8 mouse cellular contexts compared by ENCODE assay signal in genomic region chr2:3118203-3118941, GRCm38 (mm10). TPM values are rescaled to one million over a fixed set of nuclear protein-coding genes. Genes with fewer than 3 reads are reported as not detected.
DNase-seq lines count a peak whose midpoint lies in the region; ATAC-seq and TF ChIP-seq lines count a peak whose summit lies in the region.

No protein-coding gene starts in this region.

- WGBS in heart, embryonic 12.5 days: 1% methylated on average over 80 of the region's 93 CpGs
- under 1% methylated on average over 75 of the region's 93 CpGs for WGBS in kidney, postnatal 0 days
- under 1% methylated on average over 64 of the region's 93 CpGs for WGBS in stomach, embryonic 16.5 days

- H3K27ac ChIP-seq in bone marrow macrophage, adult 2 months (ENCODE audit: insufficient read depth, low read depth, low read length): no peak overlapping the region
- H3K27ac ChIP-seq in embryonic fibroblast, embryonic 13.5 days (ENCODE audit: insufficient read depth, low read length): peak overlapping the region; percentile 47; the same call in 1 of the 2 replicates
- peak overlapping the region; percentile 86 for H3K27ac ChIP-seq in heart, embryonic 12.5 days (ENCODE audit: poor library complexity, severe bottlenecking)
- H3K27ac ChIP-seq in kidney, postnatal 0 days: peak overlapping the region; percentile 93
- peak overlapping the region; percentile 81 for H3K27ac ChIP-seq in stomach, embryonic 16.5 days (ENCODE audit: low read length)

- H3K9me3 ChIP-seq in heart, embryonic 12.5 days (replicated peaks): no peaks in the 10 kb centered on the region
- no peaks in the 10 kb centered on the region for H3K9me3 ChIP-seq in kidney, postnatal 0 days (replicated peaks; ENCODE audit: low read length)
- no peaks in the 10 kb centered on the region for H3K9me3 ChIP-seq in stomach, embryonic 16.5 days (replicated peaks; ENCODE audit: control insufficient read depth, low read length)

- peak; percentile 85 for DNase-seq in 3134 (ENCODE audit: extremely low read depth, insufficient read length, low spot score)
- DNase-seq in kidney, postnatal 0 days (ENCODE audit: low spot score): peak; percentile 91
- DNase-seq in liver: peak; percentile 77

- H3K4me2 ChIP-seq in heart, embryonic 12.5 days: peak overlapping the region; percentile 67
- peak overlapping the region; percentile 74 for H3K4me2 ChIP-seq in kidney, postnatal 0 days (ENCODE audit: low read length)
- H3K4me2 ChIP-seq in myocyte (ENCODE audit: low read depth): peak overlapping the region; percentile 66
- H3K4me2 ChIP-seq in stomach, embryonic 16.5 days (ENCODE audit: low read depth, low read length): peak overlapping the region; percentile 73

- peak; percentile 86 for ATAC-seq in heart, embryonic 12.5 days (ENCODE audit: insufficient number of reproducible peaks, low FRiP score)
- ATAC-seq in kidney, postnatal 0 days (replicated peaks; ENCODE audit: low FRiP score, low read depth): peak; percentile 92
- peak; percentile 96 for ATAC-seq in stomach, embryonic 16.5 days (ENCODE audit: insufficient read depth, low FRiP score)

- no peaks in the 10 kb centered on the region for H3K27me3 ChIP-seq in heart, embryonic 12.5 days (replicated peaks)
- no peaks in the 10 kb centered on the region for H3K27me3 ChIP-seq in kidney, postnatal 0 days (ENCODE audit: insufficient read depth, low read length)
- H3K27me3 ChIP-seq in myocyte (ENCODE audit: control insufficient read depth, insufficient read depth, insufficient read length): no peaks in the 10 kb centered on the region
- H3K27me3 ChIP-seq in stomach, embryonic 16.5 days (ENCODE audit: control insufficient read depth, insufficient read depth, low read length): no peaks in the 10 kb centered on the region

- peaks cover 43% of the 10 kb centered on the region for H3K79me2 ChIP-seq in myocyte (ENCODE audit: control insufficient read depth, insufficient read depth)

- peak overlapping the region; percentile 76 for H3ac ChIP-seq in myocyte (ENCODE audit: control insufficient read depth, insufficient read length)

- H3K36me3 ChIP-seq in heart, embryonic 12.5 days: no peaks in the 10 kb centered on the region
- no peaks in the 10 kb centered on the region for H3K36me3 ChIP-seq in kidney, postnatal 0 days (ENCODE audit: insufficient read depth, low read length)
- H3K36me3 ChIP-seq in myocyte (ENCODE audit: control insufficient read depth, insufficient read depth): no peaks in the 10 kb centered on the region
- no peaks in the 10 kb centered on the region for H3K36me3 ChIP-seq in stomach, embryonic 16.5 days (ENCODE audit: control insufficient read depth, insufficient read depth, low read length)

- TF ChIP-seq CTCF in bone marrow macrophage, adult 2 months (IDR thresholded peaks at IDR 0.05; ENCODE audit: low read depth, low read length): peak; percentile 46
- peak; percentile 49 for TF ChIP-seq CTCF in embryonic fibroblast, embryonic 13.5 days (IDR thresholded peaks at IDR 0.05; ENCODE audit: borderline replicate concordance, insufficient read depth, low read length)
- peak; percentile 83 for TF ChIP-seq CTCF in kidney, postnatal 0 days (IDR thresholded peaks at IDR 0.05; ENCODE audit: low read depth)

- H3K4me1 ChIP-seq in bone marrow macrophage, adult 2 months (ENCODE audit: control insufficient read depth, insufficient read depth, low read length): no peaks in the 10 kb centered on the region
- H3K4me1 ChIP-seq in embryonic fibroblast, embryonic 13.5 days (ENCODE audit: control insufficient read depth, insufficient read depth, low read length): peaks cover 3% of the 10 kb centered on the region
- peaks cover 26% of the 10 kb centered on the region for H3K4me1 ChIP-seq in heart, embryonic 12.5 days (replicated peaks)
- peaks cover 5% of the 10 kb centered on the region for H3K4me1 ChIP-seq in kidney, postnatal 0 days (replicated peaks; ENCODE audit: insufficient read depth, low read length)
- peaks cover 12% of the 10 kb centered on the region for H3K4me1 ChIP-seq in stomach, embryonic 16.5 days (ENCODE audit: control insufficient read depth, insufficient read depth, low read length)

- peak overlapping the region; percentile 62 for H3K4me3 ChIP-seq in bone marrow macrophage, adult 2 months (ENCODE audit: insufficient read depth, low read length)
- H3K4me3 ChIP-seq in embryonic fibroblast, embryonic 13.5 days (ENCODE audit: insufficient read depth, low read length): peak overlapping the region; percentile 90
- H3K4me3 ChIP-seq in heart, embryonic 12.5 days: peak overlapping the region; percentile 92
- peak overlapping the region; percentile 94 for H3K4me3 ChIP-seq in kidney, postnatal 0 days (replicated peaks; ENCODE audit: low read depth, low read length)
- H3K4me3 ChIP-seq in myocyte: peak overlapping the region; percentile 40
- H3K4me3 ChIP-seq in stomach, embryonic 16.5 days (replicated peaks; ENCODE audit: low read length): peak overlapping the region; percentile 88

- peak overlapping the region; percentile 97 for H3K9ac ChIP-seq in heart, embryonic 12.5 days
- H3K9ac ChIP-seq in kidney, postnatal 0 days (ENCODE audit: low read depth, low read length): peak overlapping the region; percentile 96
- H3K9ac ChIP-seq in stomach, embryonic 16.5 days (ENCODE audit: low read length): peak overlapping the region; percentile 86

- no peak for TF ChIP-seq POLR2A in bone marrow macrophage, adult 2 months (IDR thresholded peaks at IDR 0.05; ENCODE audit: borderline replicate concordance, low read depth, low read length)
- peak; percentile 45 for TF ChIP-seq POLR2A in embryonic fibroblast, embryonic 13.5 days (IDR thresholded peaks at IDR 0.05; ENCODE audit: low read depth, low read length)
- peak; percentile 46 for TF ChIP-seq POLR2A in myocyte (IDR thresholded peaks at IDR 0.05; ENCODE audit: insufficient read length, low read depth)

TF ChIP-seq in myocyte, 11 proteins besides CTCF, POLR2A, EP300 and RAD21:
- TF ChIP-seq MYOG (IDR thresholded peaks at IDR 0.05; ENCODE audit: control insufficient read depth in 1 of 3, insufficient read depth in 1 of 3, insufficient read length in 2 of 3, low read depth in 2 of 3) (peak in 1 of 3 experiments; percentile 35), SRF (IDR thresholded peaks at IDR 0.05; ENCODE audit: control insufficient read depth, insufficient read length, low read depth) (no peak), MYOD1 (IDR thresholded peaks at IDR 0.05; ENCODE audit: control insufficient read depth in 1 of 3, insufficient read length in 2 of 3, low read depth in 2 of 3) (peak in 1 of 3 experiments; percentile 48), CEBPB (IDR thresholded peaks at IDR 0.05; ENCODE audit: insufficient read depth, poor library complexity, severe bottlenecking) (no peak), USF1 (IDR thresholded peaks at IDR 0.05; ENCODE audit: low read depth) (no peak)

RNA-seq across cellular contexts. Expression of gene Fam171a1, which starts 4.3 kb away (rescaled TPM):
- polyA plus RNA-seq in bone marrow macrophage, adult 2 months (2012; ENCODE audit: insufficient read depth, insufficient read length, missing spikeins): 0.32 and 0.35 TPM in 2 replicates
- polyA plus RNA-seq in embryonic fibroblast, embryonic 13.5 days (2011; ENCODE audit: insufficient read length, low read depth, missing spikeins): 25.9 and 32.1 TPM in 2 replicates
- polyA plus RNA-seq in heart, embryonic 12.5 days (2016; fragmentation: Nextera tagmentation; extraction: Ambion mirVana): 32.8 and 34.3 TPM in 2 replicates
- polyA plus RNA-seq in kidney, postnatal 0 days (2015; fragmentation: Nextera tagmentation; extraction: Ambion mirVana): 36.4 and 39.8 TPM in 2 replicates
- 13.5 TPM for polyA plus RNA-seq in myocyte (2012; fragmentation: generic; extraction: Trizol)
- 24.1 and 25.5 TPM in 2 replicates for polyA plus RNA-seq in stomach, embryonic 16.5 days (2015; fragmentation: Nextera tagmentation; extraction: Ambion mirVana)

Comparison
In these comparisons a context has a peak if more than half of its experiments do, and no peak if none do; other contexts are left out.
1. H3K4me3 ChIP-seq: peak in every context shown above with its lines; median percentile 94 in kidney, postnatal 0 days; 92 in heart, embryonic 12.5 days; 90 in embryonic fibroblast, embryonic 13.5 days; 88 in stomach, embryonic 16.5 days; 62 in bone marrow macrophage, adult 2 months; 40 in myocyte.
2. RNA of gene Fam171a1, which starts 4.3 kb away (polyA plus RNA-seq): 36.4 to 39.8 TPM in kidney, postnatal 0 days, 32.8 to 34.3 TPM in heart, embryonic 12.5 days, 25.9 to 32.1 TPM in embryonic fibroblast, embryonic 13.5 days, 24.1 to 25.5 TPM in stomach, embryonic 16.5 days and 13.5 TPM in myocyte (single experiment); 0.32 to 0.35 TPM in bone marrow macrophage, adult 2 months; every median in the first group is over 10 times any median in the second.
3. Peak in every context shown above with its lines, with median percentiles within 50 percentile points of each other: DNase-seq, CTCF ChIP-seq, ATAC-seq, H3K4me2 ChIP-seq and H3K9ac ChIP-seq.